ENCODE assay signal across 21 mouse cellular contexts in the genomic region with DNA sequence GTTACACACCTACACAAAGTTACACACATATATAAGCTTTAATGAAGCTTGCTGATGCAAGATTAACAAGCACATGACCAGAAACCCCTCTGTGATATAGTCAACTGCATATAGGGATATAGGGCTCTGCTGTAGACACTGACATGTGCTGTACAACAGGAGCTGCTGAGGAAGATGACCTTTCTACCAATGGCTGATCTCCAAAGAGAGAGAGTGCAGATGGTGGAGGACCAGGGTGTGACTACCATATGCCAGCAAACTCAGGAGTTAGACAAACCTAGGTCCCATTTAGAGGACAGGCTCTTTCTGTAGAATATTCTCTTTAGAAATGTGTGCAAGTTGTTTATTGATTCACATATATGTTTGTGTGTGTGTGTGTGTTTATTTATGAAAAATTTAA.
DNase-seq lines count a peak whose midpoint lies in the region; ATAC-seq and TF ChIP-seq lines count a peak whose summit lies in the region.
"Had no signal": no experiment of that assay in that cellular context is flagged by ENCODE, and none has a peak within 500 bp of the region (broad histone marks: within the 10 kb centered on the region; RNA-seq: fewer than 3 reads in every experiment).

No protein-coding gene starts in this region.

- no peak for TF ChIP-seq POLR2A in cerebellum, adult 2 months (IDR thresholded peaks at IDR 0.05; ENCODE audit: borderline replicate concordance, insufficient read depth, low read length)

- no peak overlapping the region for H3K4me2 ChIP-seq in forebrain, embryonic 12.5 days
- H3K4me2 ChIP-seq: embryonic facial prominence, embryonic 13.5 days; forebrain, embryonic 13.5 days; heart, embryonic 11.5 days; heart, embryonic 15.5 days; hindbrain, embryonic 14.5 days had no signal

- no peak overlapping the region for H3K9ac ChIP-seq in forebrain, embryonic 12.5 days
- H3K9ac ChIP-seq: embryonic facial prominence, embryonic 13.5 days; forebrain, embryonic 13.5 days; forebrain, postnatal 0 days; heart, embryonic 15.5 days; hindbrain, embryonic 14.5 days had no signal

- DNase-seq in cerebellum, adult 11 months = peak; percentile 61
- peak; percentile 78 to 93 for DNase-seq in cerebellum, adult 2 months
- DNase-seq in cerebellum, postnatal 10 days = peak; percentile 64 to 67
- no peak for DNase-seq in adrenal gland, postnatal 4 days (ENCODE audit: low spot score in 2 of 2)
- no peak for DNase-seq in right cerebral cortex, postnatal 14 days
- DNase-seq: adrenal gland, postnatal 25 days; forebrain, postnatal 0 days; gastrocnemius, postnatal 14 days; heart, adult 2 months; heart, postnatal 14 days; kidney, adult 8-10 months had no signal

- no peak for TF ChIP-seq CTCF in cerebellum, adult 2 months (IDR thresholded peaks at IDR 0.05; ENCODE audit: borderline replicate concordance, insufficient read depth, low read depth, low read length)

- no peaks in the 10 kb centered on the region for H3K9me3 ChIP-seq in forebrain, embryonic 12.5 days
- H3K9me3 ChIP-seq: embryonic facial prominence, embryonic 13.5 days; forebrain, embryonic 13.5 days; heart, embryonic 15.5 days had no signal

- no peaks in the 10 kb centered on the region for H3K27me3 ChIP-seq in cerebellum, adult 2 months (ENCODE audit: control insufficient read depth, insufficient read depth, low read length)
- H3K27me3 ChIP-seq in forebrain, embryonic 12.5 days = no peaks in the 10 kb centered on the region
- H3K27me3 ChIP-seq: CH12.LX; embryonic facial prominence, embryonic 13.5 days; forebrain, embryonic 13.5 days; heart, embryonic 15.5 days had no signal

- H3K4me1 ChIP-seq in cerebellum, adult 2 months (ENCODE audit: control insufficient read depth, insufficient read depth, low read length) = peaks cover 22% of the 10 kb centered on the region; the same call in 1 of the 2 replicates
- H3K4me1 ChIP-seq in forebrain, embryonic 12.5 days = no peaks in the 10 kb centered on the region
- H3K4me1 ChIP-seq: forebrain, embryonic 13.5 days; heart, embryonic 15.5 days had no signal

- no peak for ATAC-seq in forebrain, embryonic 12.5 days (ENCODE audit: low FRiP score)
- ATAC-seq: activated CD4-positive, CD25-positive, alpha-beta regulatory T cell, adult 4 months; forebrain, embryonic 13.5 days; forebrain, postnatal 0 days; intestine, embryonic 16.5 days; Patski had no signal

- no peak overlapping the region; the same call in 1 of the 2 replicates for H3K27ac ChIP-seq in cerebellum, adult 2 months (ENCODE audit: insufficient read depth, low read length)
- H3K27ac ChIP-seq in forebrain, embryonic 12.5 days = no peak overlapping the region
- H3K27ac ChIP-seq: embryonic facial prominence, embryonic 13.5 days; forebrain, embryonic 13.5 days; heart, adult 2 months; heart, embryonic 15.5 days; hindbrain, embryonic 14.5 days had no signal

- H3K4me3 ChIP-seq in cerebellum, adult 2 months (replicated peaks; ENCODE audit: insufficient read depth, low read depth, low read length) = no peak overlapping the region
- H3K4me3 ChIP-seq in forebrain, embryonic 12.5 days (replicated peaks) = no peak overlapping the region
- H3K4me3 ChIP-seq: embryonic facial prominence, embryonic 13.5 days; forebrain, embryonic 13.5 days; heart, adult 2 months; heart, embryonic 15.5 days had no signal

- no peaks in the 10 kb centered on the region for H3K36me3 ChIP-seq in forebrain, embryonic 12.5 days (replicated peaks)
- H3K36me3 ChIP-seq: embryonic facial prominence, embryonic 13.5 days; heart, embryonic 15.5 days had no signal

Comparison
In these comparisons a context has a peak if more than half of its experiments do, and no peak if none do; other contexts are left out.
1. DNase-seq: peak in cerebellum, adult 11 months (single experiment), cerebellum, adult 2 months (2 of 2) and cerebellum, postnatal 10 days (2 of 2); none in adrenal gland, postnatal 4 days (0 of 2) and right cerebral cortex, postnatal 14 days (single experiment).